Mouse (Mus musculus) testis, adult 2 months (tissue): Measurements from ENCODE around the gene Gprin1. TPM values are rescaled to one million over a fixed set of nuclear protein-coding genes. Genes with fewer than 3 reads are reported as not detected.

Experiments
- H3K27ac ChIP-seq: fragments of 200-500 bp; 2 replicates; pipeline ENCODE4 v1.5.1; 2012; ENCODE audit warnings: low read depth, low read length; ENCODE audit not compliant: control insufficient read depth, insufficient read depth
- H3K27me3 ChIP-seq: fragments of 200-500 bp; 2 replicates; pipeline ENCODE4 v1.6.1; 2012; ENCODE audit warnings: mild to moderate bottlenecking, low read length, moderate library complexity; ENCODE audit not compliant: control insufficient read depth, insufficient read depth
- H3K36me3 ChIP-seq: fragments of 200-500 bp; 2 replicates; pipeline ENCODE4 v1.6.1; 2012; ENCODE audit warnings: mild to moderate bottlenecking, low read length; ENCODE audit not compliant: control insufficient read depth, insufficient read depth
- H3K4me1 ChIP-seq: fragments of 200-500 bp; 2 replicates; pipeline ENCODE4 v1.6.1; 2012; ENCODE audit warnings: low read length; ENCODE audit not compliant: control insufficient read depth, insufficient read depth
- H3K4me3 ChIP-seq: fragments of 200-500 bp; 2 replicates; pipeline ENCODE4 v1.5.1; 2012; ENCODE audit warnings: low read depth, mild to moderate bottlenecking, low read length, moderate library complexity, mixed read lengths; ENCODE audit not compliant: control insufficient read depth
- CTCF ChIP-seq: fragments of 200-500 bp; IDR thresholded peaks from 2 replicates; pipeline ENCODE4 v1.5.1; 2012; ENCODE audit warnings: low read depth, mild to moderate bottlenecking, inconsistent platforms, low read length, moderate library complexity; ENCODE audit not compliant: control insufficient read depth, insufficient read depth, insufficient replicate concordance
- POLR2A ChIP-seq: fragments of 200-500 bp; IDR thresholded peaks from 2 replicates; pipeline ENCODE4 v1.6.1; 2012; ENCODE audit warnings: low read depth, mild to moderate bottlenecking, inconsistent platforms, low read length, moderate library complexity; ENCODE audit not compliant: control insufficient read depth
- polyA plus RNA-seq: library from polyadenylated mRNA; depleted of rRNA; stranded (reverse); fragments of >200 nt; gene quantifications from 2 replicates; pipeline ENCODE4 v1.2.3, GENCODE M21; 2012

Gene Gprin1
- polyA plus RNA-seq, 1 experiment: 0.06 TPM

DNA sequence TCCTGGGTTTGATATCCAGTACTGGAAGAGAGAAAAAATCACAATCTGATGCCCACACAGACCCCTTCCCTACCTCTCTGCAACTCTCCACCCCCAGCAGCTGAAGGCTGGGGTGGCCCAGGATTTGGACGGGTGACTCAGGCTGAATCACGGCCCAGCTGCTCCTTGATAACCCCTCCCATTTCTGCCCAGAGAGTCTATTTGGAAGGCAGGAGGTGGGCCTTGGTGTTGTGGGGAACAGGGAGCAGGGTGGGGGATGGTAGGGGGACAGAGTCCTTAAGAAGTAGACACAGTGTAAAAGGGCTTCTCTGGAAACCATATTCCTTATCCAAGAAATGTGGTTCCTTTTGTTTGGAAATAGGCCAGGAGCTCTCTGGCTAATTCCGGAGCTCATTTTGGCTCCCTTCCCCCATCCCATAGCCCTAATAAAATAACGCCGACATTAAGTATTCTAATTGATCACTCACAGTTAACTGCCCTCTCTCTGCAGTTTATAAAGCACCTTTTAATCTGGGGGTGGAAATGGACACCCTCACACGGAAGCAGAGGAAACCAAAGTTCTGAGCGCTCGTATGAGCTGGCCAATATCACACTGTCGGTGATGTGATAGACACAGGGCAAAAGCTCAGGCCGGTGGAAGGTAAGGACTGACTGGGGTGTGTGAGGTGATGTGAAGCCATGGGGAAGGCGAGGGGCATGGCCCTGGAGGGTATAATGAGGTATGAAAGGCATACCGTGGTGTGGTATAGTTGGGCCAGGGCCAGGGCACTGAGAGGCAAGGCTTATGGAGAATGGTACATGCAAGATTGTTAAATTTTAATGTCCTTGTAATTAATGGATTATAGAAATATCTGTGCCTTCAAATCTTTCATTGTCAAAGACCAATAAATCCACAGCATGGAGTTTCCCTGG lies 4.8 kb upstream of the Gprin1 start:
- H3K27ac ChIP-seq: no peak overlapping the region
- H3K4me1 ChIP-seq: peaks cover 18% of the 10 kb centered on the region
- H3K4me3 ChIP-seq: no peak overlapping the region
- H3K36me3 ChIP-seq: no peaks in the 10 kb centered on the region
- TF ChIP-seq POLR2A: no peak
- no peak for TF ChIP-seq CTCF
- no peaks in the 10 kb centered on the region for H3K27me3 ChIP-seq

GRCm38 (mm10) chr13:54753733-54754132 lies 4.1 kb upstream of the Gprin1 start:
- peaks cover 15% of the 10 kb centered on the region for H3K4me1 ChIP-seq
- H3K27ac ChIP-seq: no peak overlapping the region
- no peaks in the 10 kb centered on the region for H3K36me3 ChIP-seq
- H3K27me3 ChIP-seq: no peaks in the 10 kb centered on the region
- TF ChIP-seq POLR2A (no peak), CTCF (no peak)
- H3K4me3 ChIP-seq: no peak overlapping the region

GRCm38 (mm10) chr13:54752656-54753055 lies 3.0 kb upstream of the Gprin1 start:
- peaks cover 4% of the 10 kb centered on the region for H3K4me1 ChIP-seq
- H3K27ac ChIP-seq: no peak overlapping the region
- no peak for TF ChIP-seq POLR2A
- no peak overlapping the region for H3K4me3 ChIP-seq
- H3K27me3 ChIP-seq: no peaks in the 10 kb centered on the region
- no peaks in the 10 kb centered on the region for H3K36me3 ChIP-seq

DNA sequence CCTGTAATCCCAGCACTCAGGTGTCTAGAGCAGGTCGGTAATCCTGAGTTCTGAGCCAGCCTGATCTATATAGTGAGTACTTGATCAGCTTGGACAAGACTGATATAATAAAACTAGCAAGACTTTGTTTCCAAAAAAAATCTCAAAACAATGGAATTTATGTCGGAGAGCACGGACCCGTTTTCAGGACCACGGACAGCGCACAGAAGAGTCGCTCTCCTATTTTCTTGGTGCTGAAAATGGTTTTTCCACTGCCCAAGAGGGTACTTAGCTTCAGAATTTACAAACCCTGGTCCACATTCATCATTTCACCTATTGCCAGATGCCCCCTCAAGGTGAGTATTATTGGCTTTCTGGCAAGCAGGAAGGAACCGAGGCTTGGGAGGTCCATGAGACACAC lies 1.0 kb upstream of the Gprin1 start:
- Histone ChIP-seq H3K4me3 (no peak overlapping the region), H3K4me1 (peaks cover 3% of the 10 kb centered on the region), H3K27me3 (no peaks in the 10 kb centered on the region), H3K36me3 (no peaks in the 10 kb centered on the region), H3K27ac (no peak overlapping the region)
- TF ChIP-seq POLR2A: no peak
- no peak for TF ChIP-seq CTCF

- Histone ChIP-seq H3K27me3 (no peaks in the 10 kb centered on the region), H3K27ac (no peak overlapping the region), H3K4me3 (peak overlapping the region; percentile 61), H3K36me3 (no peaks in the 10 kb centered on the region), H3K4me1 (peaks cover 3% of the 10 kb centered on the region)
- TF ChIP-seq CTCF: no peak
Measured at GRCm38 (mm10) chr13:54749061-54749863, 412 bp downstream of the Gprin1 start.

DNA sequence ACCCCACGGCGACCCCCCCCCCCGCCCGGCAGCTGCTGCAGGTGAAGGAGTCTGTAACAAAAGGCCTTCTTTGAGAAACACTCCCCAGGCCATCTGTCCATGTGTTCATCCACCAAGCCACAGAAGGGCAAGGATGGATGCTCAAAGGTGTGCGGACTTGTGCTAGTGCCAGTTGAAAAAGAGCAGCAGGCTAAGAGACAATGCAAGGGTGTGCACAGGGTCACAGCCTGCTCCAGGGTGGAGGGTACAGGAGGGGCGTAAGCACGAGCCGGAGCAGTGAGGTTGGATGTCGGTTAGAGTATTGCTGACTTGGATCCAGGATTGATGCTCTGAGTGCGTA lies 983 bp downstream of the Gprin1 start:
- H3K36me3 ChIP-seq: no peaks in the 10 kb centered on the region
- H3K4me1 ChIP-seq: peaks cover 3% of the 10 kb centered on the region
- no peaks in the 10 kb centered on the region for H3K27me3 ChIP-seq
- no peak overlapping the region for H3K4me3 ChIP-seq
- no peak overlapping the region for H3K27ac ChIP-seq
- TF ChIP-seq POLR2A (no peak), CTCF (no peak)

- H3K27ac ChIP-seq: no peak overlapping the region
- peaks cover 3% of the 10 kb centered on the region for H3K4me1 ChIP-seq
- no peak for TF ChIP-seq POLR2A
- no peak for TF ChIP-seq CTCF
- no peak overlapping the region for H3K4me3 ChIP-seq
- H3K27me3 ChIP-seq: no peaks in the 10 kb centered on the region
- no peaks in the 10 kb centered on the region for H3K36me3 ChIP-seq
Measured at GRCm38 (mm10) chr13:54748190-54748589, 1.5 kb downstream of the Gprin1 start.

DNA sequence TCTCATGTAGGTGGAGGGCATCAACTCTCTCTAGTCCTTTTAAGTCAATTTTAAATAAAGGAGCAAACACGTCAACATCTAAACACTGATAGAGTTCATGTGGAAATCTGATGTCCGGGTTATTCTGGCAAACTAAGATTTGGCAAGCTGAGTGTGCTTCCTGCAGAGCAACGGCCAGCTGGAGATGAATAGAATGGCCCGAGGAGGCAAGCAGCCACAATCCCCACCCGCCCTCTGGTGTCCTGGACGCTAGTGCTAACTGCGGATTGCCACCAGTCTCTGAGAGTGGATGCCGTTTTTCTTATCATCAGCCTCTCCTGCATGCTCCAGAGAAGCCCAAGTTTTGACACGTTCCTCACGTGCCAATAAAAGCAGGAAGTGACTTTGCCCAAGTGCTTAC lies 2.8 kb downstream of the Gprin1 start:
- H3K4me3 ChIP-seq: no peak overlapping the region
- H3K36me3 ChIP-seq: no peaks in the 10 kb centered on the region
- no peak for TF ChIP-seq POLR2A
- TF ChIP-seq CTCF: no peak
- H3K27me3 ChIP-seq: no peaks in the 10 kb centered on the region
- H3K27ac ChIP-seq: no peak overlapping the region
- H3K4me1 ChIP-seq: peaks cover 3% of the 10 kb centered on the region
